Mouse (Mus musculus) thymus, adult 2 months (tissue): ENCODE measurements around the gene Itprip. TPM values are rescaled to one million over a fixed set of nuclear protein-coding genes. Genes with fewer than 3 reads are reported as not detected.

Source experiments
- DNase-seq: peaks from one replicate; pipeline ENCODE4 v3.0.0; 2021
- H3K27ac ChIP-seq: fragments of 200-500 bp; 2 replicates; pipeline ENCODE4 v1.5.1; 2012; ENCODE audit warnings: low read length, control low read depth; ENCODE audit not compliant: control insufficient read depth, insufficient read depth
- H3K27me3 ChIP-seq: fragments of 200-500 bp; 2 replicates; pipeline ENCODE4 v1.6.1; 2012; ENCODE audit warnings: mild to moderate bottlenecking, low read length, moderate library complexity, mixed read lengths; ENCODE audit not compliant: control insufficient read depth, insufficient read depth
- H3K36me3 ChIP-seq: fragments of 200-500 bp; 2 replicates; pipeline ENCODE4 v1.6.1; 2012; ENCODE audit warnings: mild to moderate bottlenecking, low read length, moderate library complexity; ENCODE audit not compliant: control insufficient read depth, insufficient read depth
- H3K4me1 ChIP-seq: fragments of 200-500 bp; replicated peaks from 2 replicates; pipeline ENCODE4 v1.6.1; 2012; ENCODE audit warnings: low read length; ENCODE audit not compliant: control insufficient read depth, insufficient read depth
- H3K4me3 ChIP-seq: fragments of 200-500 bp; 2 replicates; pipeline ENCODE4 v1.5.1; 2012; ENCODE audit warnings: mild to moderate bottlenecking, low read length, control low read depth, moderate library complexity; ENCODE audit not compliant: control insufficient read depth, insufficient read depth
- CTCF ChIP-seq: fragments of 200-500 bp; IDR thresholded peaks from 2 replicates; pipeline ENCODE4 v1.5.1; 2012; ENCODE audit warnings: mild to moderate bottlenecking, control low read depth, low read length, moderate library complexity, borderline replicate concordance; ENCODE audit not compliant: control insufficient read depth, poor library complexity, insufficient read depth; ENCODE audit errors: extremely low read depth
- POLR2A ChIP-seq: fragments of 200-500 bp; IDR thresholded peaks from 2 replicates; pipeline ENCODE4 v1.6.1; 2012; ENCODE audit warnings: mild to moderate bottlenecking, low read length, control low read depth, moderate library complexity; ENCODE audit not compliant: control insufficient read depth, poor library complexity, insufficient read depth; ENCODE audit errors: extremely low read depth
- WGBS: fragments of 180-500 bp; shearing (Covaris S2); methylation state at CpG from one replicate; pipeline ENCODE4 v1.1.7; 2018; 5-methylcytosine and 5-hydroxymethylcytosine counted together
- polyA plus RNA-seq: library from polyadenylated mRNA; depleted of rRNA; stranded (reverse); fragments of >200 nt; gene quantifications from 2 replicates; pipeline ENCODE4 v1.2.3, GENCODE M21; 2012

Gene Itprip
- polyA plus RNA-seq, 1 experiment, result 32.6 TPM

DNA sequence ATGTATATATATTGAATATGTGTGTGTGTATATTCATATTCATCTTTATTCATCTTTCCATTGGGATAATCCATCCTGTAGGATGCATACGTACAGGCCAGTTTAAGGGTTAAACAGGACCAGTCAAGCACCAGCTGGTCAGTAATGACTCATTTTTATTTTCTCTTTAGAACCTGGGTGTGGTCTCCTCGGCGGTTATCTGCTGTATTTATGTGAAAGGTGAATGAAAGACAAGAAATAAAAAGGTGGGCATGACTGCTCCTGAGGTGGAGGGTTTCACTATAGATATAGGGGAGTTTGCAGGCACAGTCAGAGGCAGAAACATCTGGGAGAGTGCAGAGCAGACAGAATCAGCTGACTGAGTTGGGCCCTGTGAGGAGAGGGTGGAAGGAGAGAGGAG, 49.6 kb downstream of the Itprip start:
- no peak for TF ChIP-seq CTCF
- no peak for TF ChIP-seq POLR2A
- Histone ChIP-seq H3K36me3 (no peaks in the 10 kb centered on the region), H3K4me3 (no peak overlapping the region), H3K27me3 (no peaks in the 10 kb centered on the region), H3K27ac (no peak overlapping the region), H3K4me1 (peaks cover 3% of the 10 kb centered on the region; the same call in 1 of the 2 replicates)
- DNase-seq, result no peak
- WGBS, result 86% methylated on average over 3 of the region's 3 CpGs

DNA sequence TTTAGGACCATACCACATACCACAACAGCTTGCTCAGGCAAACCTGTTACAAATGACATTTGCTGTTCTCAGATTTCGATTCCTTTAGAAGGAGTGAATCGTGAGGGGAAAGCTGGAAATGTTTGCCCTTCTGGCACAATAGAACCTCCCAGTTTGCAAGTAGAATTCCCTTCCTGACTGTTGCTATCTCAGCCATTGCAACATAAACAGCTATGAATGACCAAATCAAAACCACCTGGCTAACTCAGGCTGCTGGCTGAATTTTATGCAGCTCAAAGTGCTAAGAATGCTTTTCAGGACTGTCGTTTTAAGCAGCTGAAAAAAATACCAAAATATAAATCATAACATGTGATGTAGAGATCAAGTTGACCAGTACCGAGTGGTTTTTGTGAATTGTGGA, 50.1 kb downstream of the Itprip start:
- WGBS, result 85% methylated on average over 4 of the region's 4 CpGs
- H3K4me1 ChIP-seq, result peaks cover 3% of the 10 kb centered on the region; the same call in 1 of the 2 replicates
- H3K4me3 ChIP-seq, result no peak overlapping the region
- H3K27ac ChIP-seq, result no peak overlapping the region
- no peak for DNase-seq
- no peak for TF ChIP-seq POLR2A
- TF ChIP-seq CTCF, result no peak
- H3K27me3 ChIP-seq, result no peaks in the 10 kb centered on the region
- no peaks in the 10 kb centered on the region for H3K36me3 ChIP-seq

DNA sequence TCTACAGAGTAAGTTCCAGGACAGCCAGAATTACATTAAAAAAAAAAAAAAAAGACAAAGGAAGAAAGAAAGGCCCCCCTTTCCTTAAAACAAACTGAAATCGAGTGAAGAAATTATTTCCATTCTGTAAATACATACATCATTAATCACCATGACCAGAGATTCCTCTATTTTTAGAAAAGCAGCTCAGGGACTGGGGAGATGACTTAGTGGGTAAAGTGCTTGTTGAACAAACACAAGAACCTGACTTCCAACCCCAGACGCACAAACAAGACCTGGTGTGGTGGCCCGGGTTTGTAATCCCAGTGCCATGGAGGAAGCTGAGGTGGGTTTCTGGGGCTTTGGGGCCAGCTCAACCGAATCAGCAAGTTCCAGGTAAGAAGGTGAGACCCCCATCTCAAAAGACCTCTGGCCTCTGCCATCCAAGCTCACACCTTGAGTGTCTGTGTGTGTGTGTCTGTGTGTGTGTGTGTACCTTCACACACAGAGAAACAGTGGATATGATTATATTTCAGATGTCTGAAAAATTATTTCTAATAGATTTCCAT, 51.4 kb downstream of the Itprip start:
- TF ChIP-seq POLR2A (no peak), CTCF (no peak)
- DNase-seq, result no peak
- H3K4me3 ChIP-seq, result no peak overlapping the region
- peaks cover 3% of the 10 kb centered on the region; the same call in 1 of the 2 replicates for H3K4me1 ChIP-seq
- 72% methylated on average over 4 of the region's 4 CpGs for WGBS
- H3K27ac ChIP-seq, result no peak overlapping the region
- no peaks in the 10 kb centered on the region for H3K36me3 ChIP-seq
- no peaks in the 10 kb centered on the region for H3K27me3 ChIP-seq

DNA sequence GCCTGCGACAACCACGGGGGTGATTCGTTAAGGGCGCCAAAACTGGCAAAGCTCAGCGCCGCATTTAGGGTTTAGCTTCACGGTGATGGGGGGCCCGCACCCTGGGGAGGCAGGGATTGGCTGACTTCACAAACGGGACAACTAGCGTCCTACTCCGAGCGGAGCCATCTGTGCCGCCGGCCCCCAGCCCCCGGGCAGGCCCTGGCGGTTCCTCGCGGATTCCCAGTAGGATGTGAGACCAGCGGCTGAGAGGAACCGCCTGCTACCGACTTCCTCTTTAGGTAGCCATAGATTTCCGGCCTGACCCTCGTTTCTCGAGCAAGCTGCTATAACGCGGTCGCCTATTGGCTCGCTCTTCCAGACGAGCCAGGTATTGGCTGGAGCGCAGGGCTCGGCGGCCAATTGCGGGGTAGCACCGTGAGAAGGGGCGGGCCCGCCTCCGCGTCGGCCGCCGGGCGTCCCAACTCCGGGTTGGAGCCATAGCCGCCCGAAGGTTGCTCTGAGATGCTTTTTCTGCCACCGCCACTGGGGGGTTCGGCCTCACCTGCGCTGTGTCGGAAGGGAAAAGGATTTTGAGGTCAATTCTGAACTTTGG, 53.6 kb downstream of the Itprip start, which contains the start of gene Gsto2:
Gene Gsto2 (plus strand): TSS at position 182 of the 595 bp plus-strand sequence.
- no peak within 1 kb of the TSS for H3K27ac ChIP-seq
- WGBS, result under 1% methylated on average over 49 of the region's 49 CpGs
- DNase-seq, result peak; percentile 95
- peak within 1 kb of the TSS; percentile 69 for H3K4me3 ChIP-seq
- no peaks in the 10 kb centered on the region for H3K27me3 ChIP-seq
- peaks cover 3% of the 10 kb centered on the region; the same call in 1 of the 2 replicates for H3K4me1 ChIP-seq
- TF ChIP-seq CTCF (peak; percentile 57; the same call in 1 of the 2 replicates), POLR2A (peak; percentile 66)
- H3K36me3 ChIP-seq, result no peaks in the 10 kb centered on the region

DNA sequence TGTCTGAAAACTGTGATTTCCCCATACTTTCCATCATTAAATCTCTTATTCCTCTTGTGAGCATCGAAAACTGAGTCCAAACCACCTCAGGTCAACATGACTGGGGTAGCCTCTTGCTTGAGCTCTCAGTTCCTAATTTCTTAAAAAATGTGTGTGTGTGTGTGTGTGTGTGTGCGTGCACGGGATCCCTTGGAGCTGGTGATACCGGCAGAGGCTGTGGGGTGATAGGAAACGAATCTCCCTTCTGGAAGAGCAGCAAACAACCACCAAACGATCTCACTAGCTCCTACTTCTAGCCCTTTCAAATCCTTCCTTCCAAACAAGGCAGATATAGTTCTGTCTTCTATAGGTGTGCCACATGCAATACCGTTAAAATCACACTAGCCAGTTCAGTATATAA, 54.4 kb downstream of the Itprip start:
- DNase-seq, result no peak
- H3K27ac ChIP-seq, result no peak overlapping the region
- no peak overlapping the region for H3K4me3 ChIP-seq
- peaks cover 3% of the 10 kb centered on the region; the same call in 1 of the 2 replicates for H3K4me1 ChIP-seq
- H3K27me3 ChIP-seq, result no peaks in the 10 kb centered on the region
- no peaks in the 10 kb centered on the region for H3K36me3 ChIP-seq
- WGBS, result 93% methylated on average over 7 of the region's 7 CpGs
- TF ChIP-seq POLR2A (no peak), CTCF (no peak)

DNA sequence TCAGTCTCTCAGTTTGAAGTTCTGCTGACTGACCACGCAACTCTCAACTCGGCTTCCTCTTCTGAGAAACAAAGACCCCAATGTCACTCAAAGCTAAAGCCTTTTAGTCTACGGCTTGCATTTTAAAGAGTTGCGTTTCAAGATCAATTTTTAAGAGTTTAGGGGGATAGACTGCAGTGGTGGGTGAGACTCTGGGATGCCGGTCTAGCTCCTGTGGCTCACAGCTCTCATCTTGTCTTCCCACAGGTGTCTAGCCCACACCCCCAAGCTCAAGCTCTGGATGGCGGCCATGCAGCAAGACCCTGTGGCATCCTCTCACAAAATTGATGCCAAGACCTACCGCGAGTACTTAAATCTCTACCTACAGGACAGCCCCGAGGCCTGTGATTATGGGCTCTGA, 55.0 kb downstream of the Itprip start:
- no peaks in the 10 kb centered on the region for H3K27me3 ChIP-seq
- no peaks in the 10 kb centered on the region for H3K36me3 ChIP-seq
- TF ChIP-seq CTCF (no peak), POLR2A (no peak)
- WGBS, result 97% methylated on average over 9 of the region's 9 CpGs
- H3K4me3 ChIP-seq, result no peak overlapping the region
- no peak for DNase-seq
- H3K4me1 ChIP-seq, result peaks cover 3% of the 10 kb centered on the region; the same call in 1 of the 2 replicates
- H3K27ac ChIP-seq, result no peak overlapping the region
